Mouse (Mus musculus) embryonic fibroblast, embryonic 13.5 days (primary cell): Measurements from ENCODE around the gene Gm20388. TPM values are rescaled to one million over a fixed set of nuclear protein-coding genes. Genes with fewer than 3 reads are reported as not detected.

Experiments used
- H3K27ac ChIP-seq: 2 replicates; pipeline ENCODE4 v1.5.1; 2012; ENCODE audit warnings: low read length, control low read depth, inconsistent platforms; ENCODE audit not compliant: insufficient read depth
- H3K4me1 ChIP-seq: 2 replicates; pipeline ENCODE4 v1.6.1; 2011; ENCODE audit warnings: low read length; ENCODE audit not compliant: control insufficient read depth, insufficient read depth
- H3K4me3 ChIP-seq: 2 replicates; pipeline ENCODE4 v1.5.1; 2011; ENCODE audit warnings: mild to moderate bottlenecking, control low read depth, low read length; ENCODE audit not compliant: insufficient read depth
- CTCF ChIP-seq: IDR thresholded peaks from 2 replicates; pipeline ENCODE4 v1.5.1; 2011; ENCODE audit warnings: mild to moderate bottlenecking, control low read depth, low read length, moderate library complexity, borderline replicate concordance; ENCODE audit not compliant: insufficient read depth
- POLR2A ChIP-seq: IDR thresholded peaks from 2 replicates; pipeline ENCODE4 v1.6.1; 2011; ENCODE audit warnings: low read depth, mild to moderate bottlenecking, control low read depth, low read length, moderate library complexity
- polyA plus RNA-seq: library from polyadenylated mRNA; stranded (reverse); fragments of >200 nt; gene quantifications from 2 replicates; pipeline ENCODE4 v1.2.4, GENCODE M21; 2011; ENCODE audit warnings: low read depth; ENCODE audit not compliant: missing spikeins, insufficient read length

Gene Gm20388
- polyA plus RNA-seq, 1 experiment, result 82.8 TPM

GRCm38 (mm10) chr8:123476911-123477736 is 3566.5 kb downstream of the Gm20388 start:
- peaks cover 5% of the 10 kb centered on the region; the same call in 1 of the 2 replicates for H3K4me1 ChIP-seq
- peak overlapping the region; percentile 9; the same call in 1 of the 2 replicates for H3K27ac ChIP-seq
- no peak for TF ChIP-seq POLR2A
- no peak for TF ChIP-seq CTCF
- H3K4me3 ChIP-seq, result peak overlapping the region; percentile 69

DNA sequence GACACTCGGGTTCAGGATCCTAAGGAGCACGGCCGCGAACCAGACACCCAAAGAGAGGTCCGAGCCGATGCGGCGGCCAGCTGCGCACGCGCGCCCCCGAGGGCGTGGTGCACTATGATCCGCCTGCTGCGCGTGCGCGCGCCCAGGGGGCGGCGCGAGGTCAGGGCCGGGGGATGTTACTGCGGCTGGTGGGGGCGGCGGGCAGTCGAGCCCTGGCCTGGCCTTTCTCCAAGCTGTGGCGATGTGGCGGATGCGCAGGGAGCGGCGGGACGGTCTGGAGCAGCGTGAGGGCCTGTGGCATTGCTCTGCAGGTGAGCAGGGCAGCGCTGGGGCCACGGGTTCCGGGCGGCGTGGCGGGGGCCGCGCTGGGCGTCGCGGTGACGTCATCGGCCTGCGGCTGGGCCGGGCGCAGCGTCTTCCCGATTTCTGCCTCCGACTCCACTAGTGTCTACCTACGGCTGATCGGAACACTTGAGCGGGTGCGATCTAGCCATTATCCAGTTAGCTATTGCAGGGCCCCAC is 3567.2 kb downstream of the Gm20388 start, which contains the start of gene Afg3l1:
Gene Afg3l1 (plus strand): TSS at position 167 of the 522 bp plus-strand sequence.
- Histone ChIP-seq H3K4me1 (peaks cover 5% of the 10 kb centered on the region; the same call in 1 of the 2 replicates), H3K4me3 (peak within 1 kb of the TSS; percentile 69), H3K27ac (peak within 1 kb of the TSS; percentile 83)
- no peak for TF ChIP-seq CTCF
- peak; percentile 94 for TF ChIP-seq POLR2A

DNA sequence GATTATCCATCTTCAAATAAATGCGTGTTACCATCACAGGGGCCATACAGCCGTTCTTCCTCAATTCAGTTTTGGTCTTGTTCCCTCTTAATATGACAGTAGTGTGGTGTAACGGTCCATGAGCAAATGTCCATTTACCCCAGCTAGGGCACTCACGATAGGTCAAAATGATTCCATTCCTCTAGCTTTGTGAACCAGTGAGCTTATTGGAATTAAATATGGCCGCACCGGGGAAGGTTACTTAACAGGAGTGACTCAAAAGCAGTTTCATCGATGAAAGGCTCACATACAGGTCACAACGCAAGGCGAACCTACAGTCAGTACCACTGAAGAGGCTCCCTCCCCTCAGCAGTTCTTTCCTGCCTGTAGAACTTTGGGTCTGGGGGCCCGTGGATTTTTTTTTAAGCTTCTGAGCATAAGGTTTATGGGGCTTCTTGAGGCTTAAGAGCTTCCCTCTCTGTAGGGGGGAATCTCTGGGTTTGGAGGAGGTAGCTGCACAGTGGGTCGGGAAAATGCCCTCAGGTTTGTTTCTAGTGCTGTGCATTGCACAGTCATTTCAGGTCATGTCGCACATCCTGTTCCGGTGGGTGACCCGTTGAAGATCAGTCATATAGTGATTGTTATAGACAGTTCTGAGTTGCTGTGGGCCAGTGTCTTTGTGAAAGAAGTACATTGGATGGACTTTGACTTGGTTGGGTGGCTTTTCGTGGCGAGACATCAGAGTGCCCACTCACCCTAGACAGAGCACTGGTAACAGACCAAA is 3568.0 kb downstream of the Gm20388 start:
- TF ChIP-seq CTCF (no peak), POLR2A (no peak)
- Histone ChIP-seq H3K27ac (peak overlapping the region; percentile 83), H3K4me1 (peaks cover 5% of the 10 kb centered on the region; the same call in 1 of the 2 replicates), H3K4me3 (peak overlapping the region; percentile 69)

DNA sequence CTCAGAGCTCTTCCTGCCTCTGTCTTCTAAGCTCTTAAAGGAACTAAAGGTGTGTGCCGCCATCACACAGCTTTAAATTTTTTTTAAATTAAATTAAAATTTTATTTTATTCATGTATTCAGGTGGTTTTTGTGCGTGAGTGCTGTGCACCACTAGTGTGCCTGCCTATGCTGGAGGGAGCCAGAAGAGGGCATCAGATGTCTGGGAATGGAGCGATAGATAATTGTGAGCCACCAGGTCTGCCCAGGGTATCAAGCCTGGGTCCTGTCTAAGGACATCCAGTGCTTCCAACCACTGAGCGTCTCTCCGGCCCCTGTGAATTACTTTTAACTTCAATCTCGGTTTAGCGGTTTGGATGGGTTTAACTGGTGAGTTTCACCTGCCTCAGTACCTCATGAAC is 3572.0 kb downstream of the Gm20388 start:
- Histone ChIP-seq H3K4me3 (no peak overlapping the region), H3K27ac (no peak overlapping the region), H3K4me1 (peaks cover 5% of the 10 kb centered on the region; the same call in 1 of the 2 replicates)
- TF ChIP-seq CTCF, result peak; percentile 30; the same call in 1 of the 2 replicates
- no peak for TF ChIP-seq POLR2A

- Histone ChIP-seq H3K4me1 (no peaks in the 10 kb centered on the region), H3K4me3 (no peak overlapping the region), H3K27ac (no peak overlapping the region)
- no peak for TF ChIP-seq CTCF
- TF ChIP-seq POLR2A, result no peak
Observed at GRCm38 (mm10) chr8:123491280-123492075, 3580.8 kb downstream of the Gm20388 start.

GRCm38 (mm10) chr8:123492898-123493297 is 3582.3 kb downstream of the Gm20388 start:
- H3K4me3 ChIP-seq, result no peak overlapping the region
- no peak overlapping the region for H3K27ac ChIP-seq
- H3K4me1 ChIP-seq, result no peaks in the 10 kb centered on the region
- TF ChIP-seq POLR2A, result no peak
- TF ChIP-seq CTCF, result no peak

DNA sequence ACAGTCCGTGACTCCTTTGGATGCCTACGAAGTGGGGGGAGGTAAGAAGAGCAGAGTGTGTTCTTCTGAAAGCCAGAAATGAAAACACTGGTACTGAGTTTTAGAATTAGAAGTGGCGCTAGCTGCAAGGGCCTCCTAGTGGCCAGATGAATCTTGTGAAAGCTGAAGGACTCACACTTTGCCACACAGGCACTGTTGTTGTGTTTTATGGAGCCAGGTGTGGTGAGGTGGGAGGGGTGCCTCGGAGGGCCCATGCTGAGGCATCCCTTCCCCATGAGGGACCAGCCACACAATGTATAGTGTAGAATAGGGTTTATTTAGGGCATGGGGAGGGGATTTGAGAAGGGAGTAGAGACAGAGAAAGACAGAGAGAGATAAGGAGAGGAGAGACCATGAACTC is 3587.1 kb downstream of the Gm20388 start:
- H3K4me3 ChIP-seq, result no peak overlapping the region
- TF ChIP-seq POLR2A, result no peak
- TF ChIP-seq CTCF, result no peak
- H3K27ac ChIP-seq, result no peak overlapping the region
- H3K4me1 ChIP-seq, result no peaks in the 10 kb centered on the region

DNA sequence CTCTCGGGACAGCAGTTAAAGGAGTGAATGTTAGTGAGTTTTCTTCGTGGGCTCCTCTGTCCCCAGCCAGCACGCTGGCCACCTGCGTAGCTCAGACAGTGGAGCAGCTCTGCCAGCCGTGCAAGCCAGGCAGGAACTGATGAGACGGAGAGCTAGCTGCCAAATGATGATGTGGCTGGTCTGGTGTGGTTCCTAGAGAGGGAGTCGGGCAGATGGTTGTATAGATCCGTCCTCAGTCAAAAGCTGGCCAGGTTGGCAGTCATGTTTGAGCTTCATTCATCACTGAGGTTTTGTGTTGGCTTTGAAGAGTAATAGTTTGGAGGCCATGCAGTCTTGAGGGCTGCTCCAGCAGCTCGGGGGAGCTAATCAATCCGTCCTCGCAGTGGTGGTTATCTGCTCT is 3588.3 kb downstream of the Gm20388 start:
- H3K4me1 ChIP-seq, result no peaks in the 10 kb centered on the region
- no peak overlapping the region for H3K27ac ChIP-seq
- H3K4me3 ChIP-seq, result no peak overlapping the region
- TF ChIP-seq CTCF (no peak), POLR2A (no peak)

- Histone ChIP-seq H3K4me1 (no peaks in the 10 kb centered on the region; the same call in 1 of the 2 replicates), H3K4me3 (no peak overlapping the region), H3K27ac (no peak overlapping the region)
- TF ChIP-seq CTCF (no peak), POLR2A (no peak)
Observed at GRCm38 (mm10) chr8:123499556-123499955, 3588.9 kb downstream of the Gm20388 start.
